Mouse (Mus musculus) hindbrain, embryonic 13.5 days (tissue): ENCODE data around the gene 4930522H14Rik. TPM values are rescaled to one million over a fixed set of nuclear protein-coding genes. Genes with fewer than 3 reads are reported as not detected.

ENCODE experiments used
- ATAC-seq: fragments of 200-750 bp; cut with Nextera tagmentation; 2 replicates; pipeline ENCODE4 v1.8.0; 2017; ENCODE audit warnings: moderate TSS enrichment; ENCODE audit not compliant: low FRiP score
- H3K27ac ChIP-seq: fragments of 300-500 bp; sonication (generic); 2 replicates; pipeline ENCODE4 v1.5.1; 2015; ENCODE audit warnings: inconsistent platforms, mild to moderate bottlenecking, moderate library complexity
- H3K27me3 ChIP-seq: fragments of 300-500 bp; sonication (generic); 2 replicates; pipeline ENCODE4 v1.6.1; 2015; ENCODE audit warnings: mild to moderate bottlenecking, inconsistent platforms
- H3K36me3 ChIP-seq: fragments of 300-500 bp; sonication (generic); 2 replicates; pipeline ENCODE4 v1.6.1; 2015; ENCODE audit warnings: mild to moderate bottlenecking, inconsistent platforms
- H3K4me1 ChIP-seq: fragments of 300-500 bp; sonication (generic); replicated peaks from 2 replicates; pipeline ENCODE4 v1.6.1; 2015; ENCODE audit warnings: inconsistent platforms
- H3K4me2 ChIP-seq: fragments of 300-500 bp; sonication (generic); 2 replicates; pipeline ENCODE4 v1.6.1; 2015; ENCODE audit warnings: inconsistent platforms, mild to moderate bottlenecking, moderate library complexity
- H3K4me3 ChIP-seq: fragments of 300-500 bp; sonication (generic); 2 replicates; pipeline ENCODE4 v1.5.1; 2015; ENCODE audit warnings: mild to moderate bottlenecking, inconsistent platforms
- H3K9ac ChIP-seq: fragments of 300-500 bp; sonication (generic); 2 replicates; pipeline ENCODE4 v1.6.1; 2015; ENCODE audit warnings: mild to moderate bottlenecking, inconsistent platforms
- H3K9me3 ChIP-seq: fragments of 300-500 bp; sonication (generic); 2 replicates; pipeline ENCODE4 v1.6.1; 2016; ENCODE audit warnings: inconsistent platforms
- WGBS: fragments of 180-500 bp; shearing (Covaris S2); methylation state at CpG from one replicate; pipeline ENCODE4 v1.1.7; 2015; 5-methylcytosine and 5-hydroxymethylcytosine counted together
- polyA plus RNA-seq: library from polyadenylated mRNA; unstranded; fragments of >200 nt; fragmentation: Nextera tagmentation; extraction: Ambion mirVana; gene quantifications from 2 replicates; pipeline ENCODE4 v1.2.1, GENCODE M21; 2015

4930522H14Rik gene
- not detected in 2 replicates for polyA plus RNA-seq

DNA sequence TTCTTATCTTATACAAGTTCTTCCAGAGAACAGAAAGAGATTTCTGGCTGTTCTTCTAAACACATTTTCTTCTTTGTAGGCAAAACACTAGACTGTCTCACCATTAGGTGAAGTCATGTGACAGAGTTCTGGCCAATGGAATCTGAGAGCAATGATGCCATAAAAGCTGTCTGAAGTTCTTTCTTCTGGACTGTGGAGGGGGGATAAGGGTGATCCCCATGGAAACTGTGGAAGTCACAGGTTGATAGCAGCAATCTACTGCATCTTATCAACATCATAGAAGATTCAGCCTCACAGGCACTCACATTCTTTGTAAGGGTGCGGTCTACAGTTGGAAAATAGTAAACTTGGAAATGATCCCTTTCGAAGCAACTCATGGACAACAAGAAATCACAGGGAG is at the start of gene 4930522H14Rik:
4930522H14Rik (minus strand) TSS at position 187 of the 400 bp plus-strand sequence.
- H3K36me3 ChIP-seq = no peaks in the 10 kb centered on the region
- 0 out of 2 replicates have a peak, but pooled peaks cover 3% of the 10 kb centered on the region for H3K4me1 ChIP-seq
- no peaks in the 10 kb centered on the region for H3K27me3 ChIP-seq
- no peak within 1 kb of the TSS for H3K9ac ChIP-seq
- peak within 1 kb of the TSS; percentile 6; the same call in 1 of the 2 replicates for H3K4me2 ChIP-seq
- no peak for ATAC-seq
- WGBS = 100% methylated on average over 2 of the region's 2 CpGs
- no peak within 1 kb of the TSS for H3K27ac ChIP-seq
- H3K9me3 ChIP-seq = no peaks in the 10 kb centered on the region
- H3K4me3 ChIP-seq = no peak within 1 kb of the TSS

DNA sequence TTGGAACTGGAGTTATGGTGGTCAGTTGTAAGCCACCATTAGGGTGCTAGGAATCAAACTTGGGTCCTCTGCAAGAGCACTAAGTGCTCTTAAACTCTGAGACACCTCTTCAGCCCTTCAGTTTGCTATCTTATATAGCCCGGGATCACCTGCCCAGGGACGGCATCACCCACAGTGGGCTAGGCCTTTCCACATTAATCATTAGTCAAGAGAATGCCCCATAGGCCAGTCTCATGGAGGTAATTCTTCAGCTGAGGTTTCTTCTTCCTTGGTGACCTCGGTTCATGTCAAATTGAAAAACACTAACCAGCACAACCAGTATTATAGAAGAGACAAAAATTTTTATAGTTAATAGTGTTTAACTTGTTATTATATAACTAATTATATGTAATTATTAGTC is 47.3 kb upstream of the 4930522H14Rik start:
- WGBS = 91% methylated on average over 3 of the region's 3 CpGs
- Histone ChIP-seq H3K27ac (no peak overlapping the region), H3K9me3 (no peaks in the 10 kb centered on the region), H3K27me3 (no peaks in the 10 kb centered on the region), H3K36me3 (no peaks in the 10 kb centered on the region), H3K4me1 (no peaks in the 10 kb centered on the region), H3K4me2 (no peak overlapping the region), H3K9ac (no peak overlapping the region), H3K4me3 (no peak overlapping the region)
- ATAC-seq = no peak

DNA sequence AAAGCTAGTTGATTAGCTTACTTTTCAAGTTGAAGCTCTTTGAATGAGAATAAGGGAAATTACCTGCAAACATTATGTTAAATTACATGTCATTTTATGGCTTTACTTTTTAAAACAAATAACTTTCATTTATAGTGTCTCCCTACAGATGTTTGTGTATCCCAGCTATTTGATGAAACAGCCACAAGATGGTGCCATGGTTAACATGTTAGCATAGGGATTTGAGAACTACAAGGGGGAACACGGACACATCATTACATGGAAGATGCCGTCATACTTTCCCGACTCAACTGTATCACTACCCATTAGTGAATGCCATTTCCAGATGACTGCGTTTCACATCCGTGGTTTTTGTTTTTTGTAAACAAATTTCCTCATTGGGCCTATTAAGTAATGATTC is 45.8 kb upstream of the 4930522H14Rik start:
- Histone ChIP-seq H3K27ac (no peak overlapping the region), H3K4me2 (no peak overlapping the region), H3K27me3 (no peaks in the 10 kb centered on the region), H3K9ac (no peak overlapping the region), H3K9me3 (no peaks in the 10 kb centered on the region), H3K4me1 (no peaks in the 10 kb centered on the region), H3K4me3 (no peak overlapping the region), H3K36me3 (no peaks in the 10 kb centered on the region)
- no peak for ATAC-seq
- 79% methylated on average over 5 of the region's 5 CpGs for WGBS

DNA sequence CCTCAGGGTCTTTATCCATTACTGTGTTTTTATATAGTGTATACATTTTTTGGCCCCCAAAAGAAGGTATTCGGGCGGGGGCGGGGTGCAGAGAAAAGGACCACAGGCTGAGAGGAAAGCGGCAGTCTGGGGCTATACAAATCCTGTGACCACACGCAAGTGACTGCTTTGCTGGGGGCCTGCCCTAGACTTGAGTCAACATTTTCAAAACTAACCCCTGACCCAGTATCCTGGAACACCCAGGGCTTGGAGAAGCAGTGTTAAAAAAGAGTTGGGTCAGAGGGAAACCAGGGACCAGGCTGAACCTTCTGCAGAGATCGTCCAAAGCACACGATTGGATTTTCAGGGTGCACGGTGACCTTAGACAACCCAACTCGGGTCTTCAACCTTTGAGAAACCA is 43.7 kb upstream of the 4930522H14Rik start:
- H3K27ac ChIP-seq = no peak overlapping the region
- 82% methylated on average over 9 of the region's 9 CpGs for WGBS
- H3K27me3 ChIP-seq = no peaks in the 10 kb centered on the region
- ATAC-seq = no peak
- H3K4me2 ChIP-seq = no peak overlapping the region
- no peaks in the 10 kb centered on the region for H3K4me1 ChIP-seq
- no peak overlapping the region for H3K4me3 ChIP-seq
- H3K36me3 ChIP-seq = no peaks in the 10 kb centered on the region
- H3K9me3 ChIP-seq = no peaks in the 10 kb centered on the region
- no peak overlapping the region for H3K9ac ChIP-seq

DNA sequence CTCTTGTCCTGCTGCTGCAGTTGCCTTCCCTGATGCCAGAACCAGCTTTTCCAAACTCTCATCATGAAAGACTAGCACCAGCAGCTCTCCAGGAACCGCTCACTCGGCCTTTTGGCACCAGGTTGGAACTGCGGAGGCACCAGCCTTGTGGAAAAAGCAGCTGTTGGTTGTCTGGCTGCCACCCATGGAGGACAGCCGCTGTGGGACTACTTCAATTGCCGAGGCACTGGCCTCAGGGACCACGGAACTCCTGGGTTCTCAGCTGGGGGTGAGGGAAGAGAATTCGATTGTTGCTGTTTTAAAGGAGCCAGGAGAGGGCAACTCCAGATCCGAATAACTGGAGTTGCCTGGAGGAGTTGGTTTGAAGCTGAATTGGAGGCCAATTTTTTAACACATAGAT is 43.2 kb upstream of the 4930522H14Rik start:
- Histone ChIP-seq H3K4me3 (no peak overlapping the region), H3K9me3 (no peaks in the 10 kb centered on the region), H3K4me2 (no peak overlapping the region), H3K27ac (no peak overlapping the region), H3K27me3 (no peaks in the 10 kb centered on the region), H3K4me1 (peaks cover 2% of the 10 kb centered on the region; the same call in 1 of the 2 replicates), H3K36me3 (no peaks in the 10 kb centered on the region), H3K9ac (no peak overlapping the region)
- 44% methylated on average over 8 of the region's 8 CpGs for WGBS
- ATAC-seq = no peak

DNA sequence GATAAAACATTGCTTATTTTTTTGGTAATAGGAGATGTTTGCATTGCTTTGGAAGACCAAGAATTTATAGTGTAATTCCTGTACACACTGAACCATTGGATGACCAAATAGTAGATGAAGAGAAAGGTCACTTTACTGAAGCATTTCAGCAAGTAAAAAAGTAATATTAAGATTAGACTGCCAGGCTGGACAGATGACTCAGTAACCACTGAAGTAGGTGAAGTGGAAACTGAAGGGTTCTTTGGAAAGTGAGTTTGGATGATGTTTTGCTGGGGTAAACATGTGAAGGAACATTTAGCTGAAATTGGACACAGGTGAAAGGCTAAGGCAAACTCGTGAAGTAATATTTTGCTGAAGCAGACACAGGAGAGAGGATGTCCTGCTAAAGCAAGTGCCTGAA is 41.5 kb upstream of the 4930522H14Rik start:
- ATAC-seq = no peak

DNA sequence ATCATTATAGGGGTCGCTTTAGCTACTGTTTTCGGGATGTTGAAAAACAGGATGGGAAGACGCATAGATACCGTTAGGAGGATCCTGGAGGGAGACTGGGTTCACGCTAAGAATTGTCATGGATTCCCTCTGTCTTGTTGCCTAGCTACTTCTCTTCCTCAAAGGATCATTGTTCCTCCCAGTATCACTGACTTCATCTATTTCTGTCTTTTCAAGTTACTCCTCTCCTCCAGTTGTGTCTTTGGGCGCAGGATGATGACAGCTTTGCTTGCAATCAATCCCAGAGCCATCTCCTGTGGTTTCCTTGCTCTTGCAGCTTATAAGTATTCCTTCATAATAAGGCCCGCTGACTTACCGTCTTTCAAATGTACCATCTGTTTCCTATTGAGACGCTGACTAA is 38.3 kb upstream of the 4930522H14Rik start:
- peak overlapping the region; percentile 51 for H3K4me2 ChIP-seq
- H3K27ac ChIP-seq = peak overlapping the region; percentile 14; the same call in 1 of the 2 replicates
- H3K4me1 ChIP-seq = peaks cover 10% of the 10 kb centered on the region; the same call in 1 of the 2 replicates
- no peaks in the 10 kb centered on the region for H3K36me3 ChIP-seq
- 49% methylated on average over 9 of the region's 9 CpGs for WGBS
- peak overlapping the region; percentile 36 for H3K9ac ChIP-seq
- ATAC-seq = peak; percentile 63; the same call in 1 of the 2 replicates
- H3K9me3 ChIP-seq = no peaks in the 10 kb centered on the region
- H3K4me3 ChIP-seq = peak overlapping the region; percentile 33
- H3K27me3 ChIP-seq = no peaks in the 10 kb centered on the region

More for the DNA sequence above, 41.5 kb upstream of the 4930522H14Rik start:
- Histone ChIP-seq H3K36me3 (no peaks in the 10 kb centered on the region), H3K27me3 (no peaks in the 10 kb centered on the region), H3K9me3 (no peaks in the 10 kb centered on the region), H3K4me1 (peaks cover 10% of the 10 kb centered on the region; the same call in 1 of the 2 replicates), H3K4me2 (no peak overlapping the region), H3K4me3 (no peak overlapping the region), H3K27ac (no peak overlapping the region), H3K9ac (no peak overlapping the region)
- WGBS = 72% methylated on average over 1 of the region's 1 CpGs

DNA sequence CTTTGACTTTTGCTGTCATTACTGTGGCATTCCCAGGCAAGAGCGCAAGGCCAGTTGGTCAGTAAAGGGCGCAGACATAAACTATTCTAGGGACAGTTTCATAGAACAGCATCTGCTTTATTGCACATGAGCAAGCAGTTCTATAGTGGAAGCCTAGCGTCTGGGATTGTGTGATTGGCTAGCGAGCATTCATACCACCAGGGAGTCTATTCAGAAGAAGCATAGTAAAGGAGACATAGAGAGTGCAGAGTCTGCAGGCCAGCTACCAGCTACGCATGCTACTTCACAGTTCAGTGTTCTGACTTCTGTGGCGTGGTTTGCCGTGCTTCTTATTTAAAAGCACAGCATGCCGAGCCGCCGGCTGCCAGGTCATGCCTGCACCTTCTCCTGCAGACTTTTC is 37.9 kb upstream of the 4930522H14Rik start:
- H3K36me3 ChIP-seq = no peaks in the 10 kb centered on the region
- H3K9me3 ChIP-seq = no peaks in the 10 kb centered on the region
- H3K4me1 ChIP-seq = peaks cover 10% of the 10 kb centered on the region; the same call in 1 of the 2 replicates
- peak; percentile 90 for ATAC-seq
- H3K4me3 ChIP-seq = peak overlapping the region; percentile 33
- H3K9ac ChIP-seq = peak overlapping the region; percentile 36
- H3K27ac ChIP-seq = peak overlapping the region; percentile 14
- no peaks in the 10 kb centered on the region for H3K27me3 ChIP-seq
- peak overlapping the region; percentile 51 for H3K4me2 ChIP-seq
- 43% methylated on average over 10 of the region's 10 CpGs for WGBS

DNA sequence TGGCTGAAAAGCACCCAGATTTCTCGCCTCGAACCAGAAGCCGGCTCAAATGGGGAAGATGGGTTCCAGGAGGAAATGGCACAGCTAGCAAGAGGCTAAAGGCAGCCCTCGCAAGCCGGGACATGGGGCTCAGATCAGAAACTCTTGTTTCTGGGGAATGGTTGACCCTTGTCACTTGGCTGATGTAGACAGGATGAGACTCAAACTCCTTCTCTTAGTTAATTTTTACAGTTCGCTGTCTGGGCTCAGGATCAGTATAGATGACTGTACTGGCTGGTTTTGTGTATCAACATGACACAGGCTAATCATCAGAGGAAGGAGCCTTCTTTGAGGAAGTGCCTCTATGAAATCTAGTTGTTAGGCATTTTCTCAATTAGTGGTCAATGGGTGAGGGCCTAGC is 33.6 kb upstream of the 4930522H14Rik start:
- Histone ChIP-seq H3K27ac (no peak overlapping the region), H3K36me3 (no peaks in the 10 kb centered on the region), H3K4me2 (no peak overlapping the region), H3K4me3 (no peak overlapping the region), H3K9me3 (no peaks in the 10 kb centered on the region), H3K4me1 (peaks cover 10% of the 10 kb centered on the region; the same call in 1 of the 2 replicates), H3K27me3 (no peaks in the 10 kb centered on the region), H3K9ac (no peak overlapping the region)
- no peak for ATAC-seq
- 93% methylated on average over 6 of the region's 6 CpGs for WGBS

DNA sequence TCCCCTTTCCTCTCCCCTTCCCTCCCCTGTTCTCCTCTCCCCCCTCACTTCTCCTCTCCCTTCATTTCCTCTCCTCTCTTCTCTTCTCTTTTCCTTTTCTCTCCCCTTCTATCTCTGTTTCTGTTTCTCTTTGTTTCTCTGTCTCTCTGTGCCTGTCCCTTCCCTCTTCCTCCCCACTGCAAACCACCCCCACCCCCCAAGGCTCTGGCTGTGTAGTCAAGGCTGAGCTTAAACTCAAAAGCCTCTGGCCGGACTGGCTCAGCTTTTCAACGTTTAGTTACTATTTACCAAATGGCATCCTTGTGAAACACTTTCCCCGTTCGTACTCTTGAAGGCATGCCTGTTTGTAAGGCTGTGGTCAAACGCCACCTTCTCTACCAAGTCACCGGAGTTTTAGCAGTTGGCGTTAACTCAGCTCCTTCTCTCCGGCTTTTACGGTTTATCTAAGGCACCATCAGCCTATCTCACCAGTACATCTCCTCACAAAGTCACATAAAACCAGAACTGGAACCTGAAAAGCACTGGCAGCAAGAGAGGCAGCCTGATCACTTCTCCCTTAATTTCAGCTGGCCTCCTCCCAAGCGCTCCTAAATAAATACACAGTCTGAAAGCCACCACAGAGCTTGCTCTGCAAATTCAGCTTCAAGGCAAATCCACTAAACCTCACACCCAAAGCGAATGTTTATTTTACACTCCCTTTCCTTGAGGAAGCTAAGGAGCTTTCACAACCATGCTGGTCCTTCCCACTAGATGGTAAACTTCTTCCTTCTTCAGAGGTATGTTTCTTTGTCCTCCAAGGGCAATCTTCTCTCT is 19.4 kb upstream of the 4930522H14Rik start:
- Histone ChIP-seq H3K36me3 (no peaks in the 10 kb centered on the region), H3K27ac (no peak overlapping the region), H3K27me3 (no peaks in the 10 kb centered on the region), H3K4me1 (no peaks in the 10 kb centered on the region), H3K4me3 (no peak overlapping the region), H3K9ac (no peak overlapping the region), H3K9me3 (no peaks in the 10 kb centered on the region), H3K4me2 (no peak overlapping the region)
- no peak for ATAC-seq
- 41% methylated on average over 11 of the region's 11 CpGs for WGBS

DNA sequence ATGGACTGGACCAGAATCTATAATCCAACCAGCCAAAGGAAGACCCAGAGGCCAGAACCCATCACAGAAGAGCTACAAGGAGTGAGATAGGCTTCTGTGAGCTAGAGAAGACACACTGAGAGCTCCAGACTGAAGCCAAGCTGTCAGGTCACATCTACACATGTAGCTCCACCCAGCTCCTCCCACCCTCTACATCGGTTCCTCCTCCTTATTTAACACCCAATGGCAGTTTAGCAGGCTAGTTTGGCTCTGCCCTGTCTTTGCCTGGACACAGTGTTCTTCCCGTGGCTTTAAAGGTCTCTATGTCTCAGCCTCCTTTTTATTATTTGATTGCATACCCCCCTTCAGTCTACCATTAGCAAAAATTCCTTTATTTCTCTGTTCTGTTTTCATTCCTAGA is 16.2 kb upstream of the 4930522H14Rik start:
- ATAC-seq = no peak
- H3K4me2 ChIP-seq = no peak overlapping the region
- no peaks in the 10 kb centered on the region for H3K36me3 ChIP-seq
- H3K9me3 ChIP-seq = no peaks in the 10 kb centered on the region
- 12% methylated on average over 2 of the region's 2 CpGs for WGBS
- H3K4me1 ChIP-seq = no peaks in the 10 kb centered on the region
- H3K27ac ChIP-seq = no peak overlapping the region
- no peak overlapping the region for H3K9ac ChIP-seq
- no peak overlapping the region for H3K4me3 ChIP-seq
- no peaks in the 10 kb centered on the region for H3K27me3 ChIP-seq

DNA sequence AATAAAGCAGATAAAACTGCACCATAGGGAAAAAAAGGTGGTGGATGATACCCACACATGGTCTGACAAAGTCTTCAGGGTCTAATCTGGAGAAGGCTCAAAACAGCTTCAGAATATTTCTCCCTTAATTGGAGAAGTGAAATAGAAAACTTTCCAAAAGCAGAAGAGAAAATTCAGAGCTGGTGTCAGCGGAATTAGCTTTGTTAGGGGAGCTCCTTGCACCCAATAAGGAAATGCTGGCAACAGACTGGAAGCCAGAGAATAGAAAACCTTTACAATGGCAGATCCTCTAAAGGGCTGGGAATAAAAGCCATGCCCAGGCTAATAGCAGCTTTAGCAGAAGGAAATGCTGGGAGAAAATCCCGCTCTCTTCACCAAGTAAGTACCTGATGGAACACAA is 15.4 kb upstream of the 4930522H14Rik start:
- Histone ChIP-seq H3K4me1 (no peaks in the 10 kb centered on the region), H3K9me3 (no peaks in the 10 kb centered on the region), H3K36me3 (no peaks in the 10 kb centered on the region), H3K27ac (no peak overlapping the region), H3K4me2 (no peak overlapping the region), H3K4me3 (no peak overlapping the region), H3K27me3 (no peaks in the 10 kb centered on the region), H3K9ac (no peak overlapping the region)
- WGBS = 87% methylated on average over 2 of the region's 2 CpGs
- no peak for ATAC-seq
